Mouse (Mus musculus): ENCODE measurements around the gene Pou2f3. TPM values are rescaled to one million over a fixed set of nuclear protein-coding genes. Genes with fewer than 3 reads are reported as not detected.
A peak's percentile ranks its signal among the peaks of the same experiment; 100 is the strongest.
"Not testable (repeated sequence)": the region's sequence is repeated elsewhere in the genome, so short reads cannot be mapped to it uniquely, and the experiment has no call there.

Pou2f3 gene
- total RNA-seq, 2 experiments from 2014 or later: 0.30 TPM; not detected in 1

DNA sequence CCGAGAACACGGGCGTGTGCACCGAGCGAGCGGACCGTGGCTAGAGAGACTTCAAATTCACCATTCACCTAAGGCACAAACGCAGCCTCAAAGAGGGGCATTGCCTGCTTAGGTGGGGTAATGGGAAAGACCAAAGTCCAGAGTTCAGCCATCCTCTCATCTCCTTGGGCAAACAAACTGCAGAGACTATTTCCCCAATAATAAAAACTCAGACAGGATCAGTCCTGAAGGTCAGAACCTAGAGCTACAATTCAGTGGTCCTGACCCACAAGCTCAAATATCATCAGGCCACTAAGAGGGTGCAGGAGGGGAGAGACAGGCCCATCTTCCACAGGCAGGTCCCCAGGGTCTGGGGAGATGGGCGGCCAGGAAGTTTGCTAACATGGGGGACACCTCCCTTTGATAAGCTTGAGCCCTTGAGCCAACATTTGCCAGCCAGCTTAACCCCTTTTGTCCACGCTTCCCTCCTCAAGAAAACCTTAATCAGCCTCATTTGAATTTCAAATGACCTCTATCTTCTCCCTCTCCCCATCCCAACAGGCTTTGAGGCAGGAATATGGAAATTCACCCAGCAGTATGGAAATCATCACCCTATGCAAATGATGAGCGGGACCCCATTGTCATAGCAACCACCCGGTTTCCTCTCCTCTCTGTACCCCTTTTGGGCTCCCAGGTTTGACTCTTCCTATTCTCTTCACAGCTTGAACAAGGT lies 21.7 kb downstream of the Pou2f3 start:
- intact Hi-C loops (cut with DNase I): no loop called here
- no peak for DNase-seq (ENCODE audit: low spot score in 2 of 2)

DNA sequence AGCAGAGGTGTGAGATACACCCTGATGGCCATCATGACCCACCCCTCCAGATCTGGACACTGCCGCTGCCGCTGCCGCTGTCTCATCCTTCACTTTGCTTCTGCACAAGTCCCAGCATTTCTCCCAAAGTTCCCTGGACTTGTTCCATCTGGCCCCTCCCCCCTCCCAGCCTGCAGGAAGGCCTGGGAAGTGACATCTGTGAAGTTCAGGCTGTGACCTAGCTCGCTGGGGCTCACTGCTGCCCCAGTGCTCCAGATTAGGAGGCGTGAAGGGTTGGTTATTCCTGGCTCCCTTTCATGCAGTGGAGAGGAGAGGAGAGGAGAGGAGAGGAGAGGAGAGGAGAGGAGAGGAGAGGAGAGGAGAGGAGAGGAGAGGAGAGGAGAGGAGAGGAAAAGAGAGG lies 30.6 kb downstream of the Pou2f3 start:
- DNase-seq (ENCODE audit: low spot score in 2 of 2): no peak
- intact Hi-C loops (cut with DNase I): no loop called here

DNA sequence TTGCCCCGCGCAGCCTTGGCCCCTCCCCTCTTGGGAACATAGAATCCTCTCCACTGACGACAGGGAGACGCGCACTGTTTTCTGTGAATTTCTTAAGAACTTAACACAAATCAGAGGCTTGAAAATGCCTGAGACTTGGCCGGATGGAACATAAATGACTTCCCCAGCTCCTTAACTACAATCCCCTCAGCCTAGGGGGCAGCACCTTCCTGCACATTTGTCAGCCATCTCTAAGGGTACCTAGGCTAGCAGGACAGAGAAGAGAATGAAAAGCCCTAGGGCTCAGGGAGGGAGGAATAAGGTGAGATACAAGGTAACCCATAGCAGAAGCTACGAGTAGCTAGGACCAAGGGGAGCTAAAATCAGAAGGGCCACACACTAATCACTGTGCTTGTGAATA lies 32.0 kb downstream of the Pou2f3 start:
- intact Hi-C loops (cut with DNase I): no loop called here
- no peak for DNase-seq (ENCODE audit: low spot score in 2 of 2)

DNA sequence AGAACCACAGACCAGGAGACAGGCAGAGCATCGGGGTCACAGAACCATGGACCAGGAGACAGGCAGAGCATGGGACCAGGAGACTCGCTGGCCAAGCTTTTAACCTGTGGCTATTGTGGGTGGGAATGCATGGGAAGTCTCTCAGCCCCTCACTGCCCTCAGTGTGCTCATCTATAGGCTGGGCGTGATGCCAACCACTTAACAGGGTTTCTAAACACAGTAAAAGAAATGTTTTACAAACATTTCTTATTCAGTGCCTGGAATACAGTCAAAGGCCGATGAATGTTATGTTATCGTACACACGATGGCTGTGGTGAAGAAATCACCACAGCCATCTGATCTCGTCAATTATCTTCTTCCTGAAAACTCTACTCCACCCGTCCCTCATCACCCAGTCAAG lies 43.1 kb downstream of the Pou2f3 start:
- DNase-seq (ENCODE audit: low spot score in 2 of 2): no peak
- intact Hi-C loops (cut with DNase I): no loop called here

DNA sequence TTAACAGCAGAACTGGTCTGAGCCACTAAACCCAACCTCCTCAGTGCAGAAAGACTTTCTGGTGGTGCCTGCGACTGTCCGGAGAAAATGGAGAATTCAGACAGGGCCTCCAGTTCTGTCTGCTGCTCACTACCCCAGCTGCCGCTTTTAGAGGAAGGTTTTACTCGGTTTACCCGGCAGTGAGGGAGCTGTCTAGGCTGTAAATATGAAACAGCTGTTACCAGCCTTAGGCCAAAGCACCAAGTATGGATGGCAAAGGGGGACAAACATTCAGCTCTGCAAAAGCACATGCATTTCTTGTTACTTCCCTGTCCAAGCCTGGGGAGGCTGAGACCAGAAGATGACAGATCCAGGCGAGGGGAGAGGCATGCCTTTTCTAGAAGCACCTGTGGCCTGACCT lies 43.8 kb downstream of the Pou2f3 start:
- no peak for DNase-seq (ENCODE audit: low spot score in 2 of 2)
- intact Hi-C loops (cut with DNase I): no loop called here

DNA sequence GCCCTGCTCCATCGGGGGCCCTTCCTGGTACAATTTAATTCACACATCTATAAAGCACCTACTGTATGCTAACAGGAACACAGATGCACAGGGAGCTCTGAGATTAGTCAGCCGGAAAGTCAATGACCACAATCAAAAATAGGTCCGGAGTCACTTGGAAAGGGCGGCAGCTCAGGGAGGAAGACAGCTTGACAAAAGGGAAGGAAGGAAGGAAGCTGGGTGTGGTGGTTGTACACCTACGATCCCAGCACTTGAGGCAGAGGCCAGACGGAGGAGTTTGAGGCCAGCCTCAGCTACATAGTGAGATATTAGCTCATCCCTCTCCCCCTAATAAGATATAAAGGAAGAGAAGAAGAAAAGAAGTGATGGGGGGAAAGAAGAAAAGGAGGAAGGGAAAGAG lies 54.2 kb downstream of the Pou2f3 start:
- intact Hi-C loops (cut with DNase I): no loop called here

DNA sequence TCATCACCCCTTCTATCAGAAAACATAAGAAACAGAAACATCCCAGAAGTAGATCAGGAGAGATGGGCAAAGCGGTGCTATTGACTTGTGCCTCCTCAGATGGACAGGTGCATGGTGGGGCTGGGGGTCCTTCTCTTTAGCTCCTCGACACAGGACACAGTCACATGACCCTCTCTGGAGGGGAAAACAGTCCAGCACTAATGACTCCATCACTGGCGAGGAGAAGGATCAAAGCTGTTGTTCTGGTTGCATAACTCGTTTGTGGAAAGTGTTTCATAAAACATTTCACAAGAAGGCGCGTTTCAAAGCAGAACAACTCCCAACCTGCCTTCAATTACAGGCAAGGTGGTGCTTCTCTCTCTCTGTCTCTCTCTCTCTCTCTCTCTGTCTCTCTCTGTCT lies 58.4 kb downstream of the Pou2f3 start:
- no peak for DNase-seq (ENCODE audit: low spot score in 2 of 2)
- intact Hi-C loops (cut with DNase I): no loop called here

More for the DNA sequence above, 54.2 kb downstream of the Pou2f3 start:
- no peak for DNase-seq (ENCODE audit: low spot score in 2 of 2)

DNA sequence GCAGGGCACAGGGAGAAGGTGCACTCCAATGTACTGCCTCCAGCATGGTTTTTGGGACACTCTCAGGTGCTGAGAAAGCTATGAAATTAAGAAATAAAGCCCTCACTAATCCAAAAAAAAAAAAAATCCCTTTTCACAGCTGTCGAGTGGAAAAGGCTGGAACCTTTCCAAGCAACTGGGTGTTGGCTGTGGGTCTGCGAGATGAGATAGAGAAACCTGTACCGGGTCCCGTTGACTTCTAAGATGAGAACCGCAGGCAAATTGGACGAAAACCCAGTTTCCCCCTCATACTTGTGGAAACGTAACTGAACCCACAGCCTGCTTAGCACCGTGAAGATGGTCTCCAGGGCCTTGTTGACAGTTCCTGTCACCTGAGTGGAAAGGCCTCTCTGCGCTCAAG lies 59.2 kb downstream of the Pou2f3 start:
- no peak for DNase-seq (ENCODE audit: low spot score in 2 of 2)
- intact Hi-C loops (cut with DNase I): no loop called here

DNA sequence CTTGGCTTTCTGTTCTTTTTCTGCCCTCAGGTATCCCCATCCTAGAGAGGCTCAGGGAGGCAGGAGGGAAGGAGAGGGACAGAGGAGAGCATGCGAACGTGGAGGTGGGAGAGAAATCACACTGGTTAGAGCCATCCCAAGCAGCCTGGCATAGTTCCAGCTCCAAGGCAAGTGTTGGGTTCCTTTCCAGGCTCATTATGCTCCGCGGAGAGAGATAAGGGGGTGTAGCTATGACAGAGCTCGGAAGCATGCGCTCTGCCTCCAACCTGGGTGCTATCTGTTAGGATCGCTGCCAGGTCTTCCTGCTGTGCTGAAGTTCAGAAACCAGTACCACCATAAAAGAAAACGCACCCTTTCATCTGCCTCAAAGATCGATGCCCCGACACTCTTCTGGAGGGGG lies 60.1 kb downstream of the Pou2f3 start:
- intact Hi-C loops (cut with DNase I): no loop called here
- peak; percentile 66 to 85 for DNase-seq (ENCODE audit: low spot score in 2 of 2)

DNA sequence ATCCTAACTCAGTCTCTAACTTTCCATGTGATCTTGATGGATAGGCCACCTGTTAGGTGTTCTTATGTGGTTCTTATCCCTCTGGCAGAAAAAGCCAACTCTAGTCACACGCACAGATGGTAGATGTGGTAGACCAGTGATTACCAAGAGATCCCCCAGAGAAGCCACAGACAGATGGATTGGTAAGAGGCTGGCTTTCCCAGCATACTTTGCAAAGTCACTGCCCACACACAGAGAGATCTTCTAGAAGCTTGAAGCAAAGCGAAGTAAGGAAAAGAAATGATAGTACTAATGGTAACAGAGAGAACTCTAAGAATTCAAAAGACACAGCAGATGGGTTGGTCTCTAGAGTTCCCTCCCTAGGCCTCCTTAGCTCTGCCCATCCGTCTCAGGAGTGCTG lies 60.7 kb downstream of the Pou2f3 start:
- DNase-seq (ENCODE audit: low spot score in 2 of 2): peak; percentile 36 to 84
- intact Hi-C loops (cut with DNase I): no loop called here

DNA sequence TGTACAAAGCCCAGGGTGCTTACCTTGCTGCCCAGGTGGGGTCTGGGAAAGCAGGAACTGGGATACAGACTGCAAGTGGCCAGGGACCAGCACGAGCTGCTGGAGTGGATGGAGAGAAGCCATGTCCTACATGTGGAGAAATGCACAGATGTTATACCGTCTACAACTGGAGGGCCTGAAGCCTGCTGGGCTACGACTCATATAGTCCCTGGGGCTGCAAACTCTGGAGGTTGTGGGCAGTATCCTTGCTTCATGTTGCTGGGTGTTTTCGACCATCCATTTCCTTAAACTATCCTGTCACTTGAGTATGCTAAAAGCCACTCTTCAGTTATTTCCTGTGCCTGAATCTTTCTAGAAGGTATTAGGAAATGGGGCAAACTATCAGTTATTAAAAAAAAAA lies 65.0 kb downstream of the Pou2f3 start:
- intact Hi-C loops (cut with DNase I): no loop called here
- DNase-seq (ENCODE audit: low spot score in 2 of 2): no peak

DNA sequence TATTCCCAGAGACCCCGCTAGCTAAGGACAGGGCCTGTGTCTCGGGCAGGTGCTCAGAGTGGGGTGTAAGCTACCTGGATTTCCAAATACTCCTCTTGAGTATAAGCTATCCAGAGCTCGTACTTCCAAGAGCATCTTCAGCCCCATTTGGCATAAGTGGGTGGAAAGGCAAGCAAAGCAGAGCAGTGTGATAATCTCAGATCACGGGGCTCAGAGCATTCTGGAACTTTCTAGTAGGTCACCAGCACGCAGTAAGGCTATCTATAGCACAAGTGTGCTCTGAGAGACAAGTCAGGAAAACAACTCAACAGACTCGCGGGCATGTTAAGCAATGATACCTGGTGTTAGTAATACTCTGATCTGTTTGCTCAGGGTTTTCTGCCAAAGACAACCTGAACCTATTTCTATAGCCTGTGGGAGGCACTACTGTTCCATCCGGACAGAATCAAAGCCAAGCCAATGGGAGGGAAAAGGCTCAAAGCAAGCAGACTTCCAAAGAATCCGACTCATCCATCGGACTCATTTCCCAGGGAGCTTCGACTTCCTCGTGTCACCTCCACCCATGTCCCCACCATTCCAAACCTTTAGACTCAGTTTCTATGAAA lies 65.9 kb downstream of the Pou2f3 start:
- DNase-seq (ENCODE audit: low spot score in 2 of 2): peak in 1 of 2 experiments; percentile 41
- intact Hi-C loops (cut with DNase I): no loop called here

DNA sequence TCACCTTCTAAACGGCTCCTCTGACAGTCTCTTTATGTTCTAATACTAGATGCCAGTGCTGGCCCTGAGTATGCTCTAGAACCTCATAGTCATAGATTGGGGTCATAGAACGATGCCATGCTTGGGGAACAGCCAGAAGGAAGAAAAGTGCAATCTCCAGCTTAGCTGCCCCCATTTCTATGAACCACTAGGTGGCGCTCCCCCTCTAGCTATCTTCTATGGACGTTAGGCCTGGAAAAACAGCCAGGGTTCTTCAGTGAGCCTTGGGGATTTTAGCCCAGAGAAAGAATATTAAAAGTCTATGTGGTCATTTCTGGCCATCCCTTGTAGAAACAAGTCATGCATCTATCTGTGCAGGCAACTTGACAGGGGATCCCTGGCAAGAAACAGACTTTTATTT lies 68.3 kb downstream of the Pou2f3 start:
- intact Hi-C loops (cut with DNase I): loop anchor here (1.0 kb wide), 2 partner anchors 69 to 142 kb away; no protein-coding TSS in a partner anchor
- peak; percentile 78 for DNase-seq (ENCODE audit: low spot score in 2 of 2)

DNA sequence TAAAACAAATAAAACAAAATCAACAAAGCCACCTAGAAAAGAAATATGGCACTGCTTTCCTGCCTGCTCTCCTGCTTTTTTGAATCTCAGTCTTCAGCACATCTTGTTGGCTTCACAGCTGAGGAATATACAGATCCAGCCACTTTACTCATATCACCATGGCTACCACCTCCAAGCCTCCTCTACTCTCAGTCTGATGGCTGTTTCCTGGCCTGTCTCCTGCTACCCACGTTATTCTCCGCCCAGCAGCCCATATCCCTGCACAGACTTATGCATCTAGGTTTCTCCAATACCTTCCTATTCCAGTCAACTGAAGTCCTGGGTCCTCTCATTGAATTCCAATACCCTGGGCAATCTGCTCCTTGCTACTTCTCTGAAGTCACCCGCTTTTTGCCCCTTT lies 76.6 kb downstream of the Pou2f3 start:
- intact Hi-C loops (cut with DNase I): loop anchor here (10.0 kb wide), 1 partner anchor 809 kb away; no protein-coding TSS in a partner anchor
- peak; percentile 68 to 94 for DNase-seq (ENCODE audit: low spot score in 2 of 2)

DNA sequence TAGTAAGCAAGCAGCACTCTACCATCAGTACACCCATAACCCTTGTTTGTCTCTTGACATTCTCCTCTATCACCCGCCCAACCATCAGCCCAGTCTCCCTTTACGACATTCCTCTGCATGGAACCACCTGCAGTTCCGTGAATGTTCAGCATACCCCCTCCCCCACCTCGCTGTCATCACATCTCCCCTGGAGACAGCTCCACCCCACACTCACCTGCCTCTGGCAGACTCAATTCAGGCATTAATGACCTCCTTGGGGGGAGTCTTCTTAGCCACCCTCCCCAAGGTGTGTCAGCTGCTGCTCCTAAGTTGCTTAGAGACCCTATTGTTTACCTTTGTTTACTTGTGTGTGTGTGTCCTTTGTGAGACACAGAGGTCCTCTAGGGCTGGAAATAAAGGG lies 77.8 kb downstream of the Pou2f3 start:
- intact Hi-C loops (cut with DNase I): loop anchor here (10.0 kb wide), 1 partner anchor 808 kb away; no protein-coding TSS in a partner anchor
- DNase-seq (ENCODE audit: low spot score in 2 of 2): no peak

DNA sequence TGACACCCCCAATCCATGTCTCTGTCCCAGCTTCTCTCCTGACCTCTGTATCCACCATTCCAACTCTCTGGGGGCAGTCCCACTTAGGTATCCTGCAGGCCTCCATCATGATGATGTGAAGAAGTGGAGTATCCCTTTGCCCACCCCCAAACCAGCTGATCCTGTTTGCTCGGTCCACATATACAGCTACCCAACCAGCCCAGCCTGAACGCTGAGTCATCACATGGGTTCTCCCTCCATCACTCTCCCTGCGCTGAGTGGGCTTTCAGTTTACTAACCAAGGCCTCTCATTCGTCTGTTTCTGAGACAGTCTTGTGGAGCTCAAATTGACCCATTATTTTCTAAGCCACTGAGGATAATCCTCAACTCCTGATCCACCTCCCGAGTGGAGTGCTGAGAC lies 78.2 kb downstream of the Pou2f3 start:
- intact Hi-C loops (cut with DNase I): loop anchor here (10.0 kb wide), 1 partner anchor 807 kb away; no protein-coding TSS in a partner anchor
- DNase-seq (ENCODE audit: low spot score in 2 of 2): no peak

DNA sequence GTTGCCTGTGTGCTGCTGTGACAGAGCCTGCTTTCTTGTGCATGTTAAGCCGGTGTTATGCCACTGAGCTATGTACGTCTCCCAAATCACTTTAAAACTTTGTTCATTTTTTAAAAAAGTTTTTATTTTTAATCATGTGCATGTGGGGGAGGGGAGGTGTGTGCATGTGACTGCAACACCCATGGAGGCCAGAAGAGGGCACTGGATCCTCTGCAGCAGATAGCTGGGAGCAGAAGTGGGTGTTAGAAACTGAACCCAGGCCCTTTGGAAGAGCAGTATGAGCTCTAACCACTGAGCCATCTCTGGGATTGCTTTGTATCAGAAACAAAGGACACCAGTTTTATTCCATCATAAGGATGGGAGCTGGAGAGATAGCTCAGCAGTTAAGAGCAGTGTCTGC lies 79.5 kb downstream of the Pou2f3 start:
- intact Hi-C loops (cut with DNase I): loop anchor here (10.0 kb wide), 1 partner anchor 806 kb away; no protein-coding TSS in a partner anchor
- DNase-seq (ENCODE audit: low spot score in 2 of 2): no peak

DNA sequence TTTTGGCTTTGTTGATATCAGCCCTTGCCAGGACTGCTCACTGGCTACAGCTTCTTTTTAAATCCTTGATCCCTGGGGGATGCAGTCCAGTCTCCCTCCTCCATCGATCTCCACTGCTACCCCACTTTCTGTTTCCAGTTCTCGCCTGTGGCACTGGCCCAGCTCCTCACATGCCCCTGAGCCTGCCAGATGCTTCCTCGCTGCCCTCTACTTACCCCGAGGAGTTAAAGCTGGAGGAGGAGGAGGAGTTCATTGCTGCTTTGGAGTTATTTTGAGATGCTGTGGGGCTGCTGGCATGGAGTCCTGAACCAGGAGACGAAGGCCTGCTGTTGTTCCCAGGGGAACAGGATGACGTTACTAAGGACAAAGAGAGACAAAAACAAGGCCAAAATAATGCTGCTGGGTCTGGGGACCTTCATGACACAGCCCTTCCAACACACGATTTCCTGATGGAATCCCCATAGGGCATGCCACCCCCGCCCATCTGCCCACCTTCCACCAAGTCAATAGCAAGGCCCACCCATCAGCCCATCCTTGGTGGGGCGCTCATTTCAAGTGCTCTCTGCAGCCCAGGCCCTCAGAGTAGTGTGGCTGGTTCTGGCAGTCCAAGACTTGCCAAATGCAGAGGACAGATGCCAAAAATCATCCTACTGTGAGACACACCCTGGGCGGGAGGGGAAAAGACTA lies 82.9 kb downstream of the Pou2f3 start:
- peak in 1 of 2 experiments; percentile 66 for DNase-seq (ENCODE audit: low spot score in 2 of 2)
- intact Hi-C loops (cut with DNase I): no loop called here

DNA sequence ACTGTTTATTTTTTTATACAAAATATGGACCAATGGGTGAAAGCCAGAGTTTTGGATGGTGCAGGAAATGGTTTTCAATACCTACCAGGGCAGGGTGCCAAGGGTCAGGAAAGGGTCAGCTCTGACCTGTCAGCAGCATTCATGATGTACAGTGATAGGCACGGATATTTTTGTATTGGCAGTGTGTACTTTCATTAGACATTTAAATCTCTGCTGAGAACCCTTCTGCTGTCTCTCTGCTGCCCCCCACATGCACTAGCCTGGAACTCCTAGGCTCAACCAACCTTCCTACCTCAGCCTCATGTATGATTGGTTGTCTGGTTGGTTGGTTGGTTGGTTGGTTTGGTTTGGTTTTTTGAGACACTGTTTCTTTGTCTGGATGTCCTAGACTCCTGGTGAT lies 87.8 kb downstream of the Pou2f3 start:
- peak in 1 of 2 experiments; percentile 25 for DNase-seq (ENCODE audit: low spot score in 2 of 2)
- intact Hi-C loops (cut with DNase I): no loop called here

DNA sequence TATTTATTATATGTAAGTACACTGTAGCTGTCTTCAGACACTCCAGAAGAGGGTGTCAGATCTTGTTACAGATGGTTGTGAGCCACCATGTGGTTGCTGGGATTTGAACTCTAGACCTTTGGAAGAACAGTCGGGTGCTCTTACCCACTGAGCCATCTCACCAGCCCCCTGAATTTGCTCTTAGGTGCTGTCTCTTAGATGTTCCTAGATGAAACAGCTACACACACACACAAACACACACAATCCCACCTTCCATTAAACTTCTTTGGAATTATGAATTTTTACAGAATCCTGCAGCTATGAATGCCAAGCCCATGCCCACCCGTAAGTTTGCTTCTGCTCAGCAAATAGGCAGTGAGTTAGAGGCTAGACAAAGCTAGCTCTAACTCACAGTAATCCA lies 88.2 kb downstream of the Pou2f3 start:
- intact Hi-C loops (cut with DNase I); DNase-seq (ENCODE audit: low spot score in 2 of 2): not testable (repeated sequence)

DNA sequence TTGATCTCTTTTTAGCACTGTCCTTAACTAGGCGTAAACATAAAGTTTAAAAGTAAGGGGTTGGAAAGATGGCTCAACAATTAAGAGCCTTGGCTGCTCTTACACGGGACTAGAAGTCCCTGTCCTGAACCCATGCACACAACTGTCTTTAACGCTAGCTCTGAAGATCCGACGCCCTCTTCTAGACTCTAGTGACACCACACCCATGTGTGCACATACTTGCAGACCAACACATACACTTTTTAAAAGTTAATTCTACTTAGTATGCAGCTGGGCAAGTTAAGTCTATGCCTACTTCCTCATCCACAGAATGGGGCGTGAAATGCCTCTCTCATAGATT lies 93.2 kb downstream of the Pou2f3 start:
- no peak for DNase-seq (ENCODE audit: low spot score in 2 of 2)
- intact Hi-C loops (cut with DNase I): no loop called here
